Mouse (Mus musculus) lung, adult 2 months (tissue): ENCODE results near the gene Ewsr1.

Experiments
- CTCF ChIP-seq: fragments of 200-500 bp; IDR thresholded peaks from 2 replicates; pipeline ENCODE4 v1.5.1; 2011; ENCODE audit warnings: mild to moderate bottlenecking, low read length, control low read depth; ENCODE audit not compliant: insufficient read depth
- POLR2A ChIP-seq: fragments of 200-500 bp; IDR thresholded peaks from 2 replicates; pipeline ENCODE4 v1.6.1; 2011; ENCODE audit warnings: low read depth, mild to moderate bottlenecking, control low read depth, low read length, borderline replicate concordance; ENCODE audit errors: extremely low read depth

DNA sequence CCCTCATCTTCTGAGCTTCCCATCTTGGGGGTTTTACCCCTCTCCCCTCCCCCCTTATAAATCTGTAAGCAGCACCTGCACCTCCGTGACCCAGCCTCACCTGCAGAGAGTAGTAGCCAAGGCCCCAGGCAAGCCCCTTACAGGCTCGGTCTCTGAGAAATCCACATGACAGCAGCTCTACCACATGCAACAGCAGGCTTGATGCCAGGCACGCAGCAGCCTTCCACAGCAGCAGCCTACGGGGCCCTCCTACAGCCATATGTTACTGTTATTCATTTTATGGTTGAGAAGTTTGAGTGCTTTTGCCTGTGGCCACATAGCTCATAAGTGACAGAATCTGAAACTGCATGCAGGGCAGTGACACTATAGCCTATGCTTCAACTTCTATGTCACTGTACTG, 63.6 kb downstream of the Ewsr1 start:
- TF ChIP-seq POLR2A: no peak
- no peak for TF ChIP-seq CTCF
